Mouse (Mus musculus) skeletal muscle tissue, postnatal 0 days (tissue): ENCODE data around the gene Dnph1. TPM values are rescaled to one million over a fixed set of nuclear protein-coding genes. Genes with fewer than 3 reads are reported as not detected.

Source experiments
- polyA plus RNA-seq: library from polyadenylated mRNA; unstranded; fragments of >200 nt; fragmentation: Nextera tagmentation; extraction: Ambion mirVana; gene quantifications from 2 replicates; pipeline ENCODE4 v1.2.1, GENCODE M21; 2015

Dnph1 gene
- 4.4 and 6.8 TPM in 2 replicates for polyA plus RNA-seq

DNA sequence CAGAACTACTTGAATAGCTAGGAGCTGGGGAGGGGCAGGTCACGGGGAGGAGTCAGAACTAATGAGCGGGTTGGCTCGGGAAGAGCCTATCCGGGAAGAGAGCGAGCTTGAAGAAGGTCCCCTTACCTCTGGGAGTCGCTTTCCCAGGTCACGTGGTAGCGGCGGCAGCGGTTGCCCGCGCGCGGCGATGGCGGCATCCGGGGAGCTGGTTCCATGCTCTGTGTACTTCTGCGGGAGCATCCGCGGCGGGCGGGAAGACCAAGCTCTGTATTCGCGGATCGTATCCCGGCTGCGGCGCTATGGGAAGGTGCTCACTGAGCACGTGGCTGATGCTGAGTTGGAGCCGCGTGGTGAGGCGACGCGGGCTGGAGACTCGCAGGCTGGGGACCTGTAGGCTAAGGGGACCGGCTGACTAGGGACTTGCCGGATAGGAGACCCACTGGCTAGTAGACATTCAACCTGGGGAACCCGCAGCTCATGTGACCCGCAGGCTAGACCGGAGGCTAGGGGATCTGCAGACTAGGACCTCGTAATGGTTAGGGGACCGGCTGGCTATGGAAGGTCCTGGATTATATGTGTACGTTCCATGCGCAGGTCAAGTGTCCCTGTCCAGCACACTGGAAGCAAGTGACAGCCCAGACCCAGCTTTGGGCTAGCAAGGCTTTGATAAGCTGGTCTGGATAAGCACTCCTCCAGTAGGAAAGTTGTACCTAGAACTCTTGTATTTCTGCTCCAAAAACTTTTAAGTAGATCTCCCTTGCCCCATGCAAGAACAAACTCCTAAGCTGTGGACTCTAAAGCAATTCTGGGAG lies at the start of gene Dnph1:
Dnph1 (plus strand) TSS at position 89 of the 812 bp plus-strand sequence.

DNA sequence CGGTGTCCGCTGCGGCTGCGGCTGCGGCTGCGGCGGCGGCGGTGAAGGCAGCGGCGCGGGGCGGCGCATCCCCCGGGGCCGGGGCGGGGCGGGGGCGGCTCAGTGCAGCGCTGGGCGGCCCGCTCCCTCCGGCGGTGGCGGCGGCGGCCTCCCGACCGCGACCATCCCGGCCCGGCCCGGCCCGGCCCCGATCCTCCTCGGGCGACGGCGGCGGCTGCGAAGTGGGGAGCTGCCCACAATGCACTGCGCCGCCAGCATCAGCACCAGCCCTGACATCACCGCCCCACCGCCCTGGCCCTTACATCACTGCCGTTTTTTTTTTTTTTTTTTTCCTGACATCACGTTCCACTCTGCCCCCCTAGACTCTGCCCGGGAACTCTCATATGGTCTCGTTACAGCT lies 9.1 kb upstream of the Dnph1 start, which contains the start of gene Ttbk1:
Ttbk1 (minus strand) TSS at position 245 of the 400 bp plus-strand sequence.

DNA sequence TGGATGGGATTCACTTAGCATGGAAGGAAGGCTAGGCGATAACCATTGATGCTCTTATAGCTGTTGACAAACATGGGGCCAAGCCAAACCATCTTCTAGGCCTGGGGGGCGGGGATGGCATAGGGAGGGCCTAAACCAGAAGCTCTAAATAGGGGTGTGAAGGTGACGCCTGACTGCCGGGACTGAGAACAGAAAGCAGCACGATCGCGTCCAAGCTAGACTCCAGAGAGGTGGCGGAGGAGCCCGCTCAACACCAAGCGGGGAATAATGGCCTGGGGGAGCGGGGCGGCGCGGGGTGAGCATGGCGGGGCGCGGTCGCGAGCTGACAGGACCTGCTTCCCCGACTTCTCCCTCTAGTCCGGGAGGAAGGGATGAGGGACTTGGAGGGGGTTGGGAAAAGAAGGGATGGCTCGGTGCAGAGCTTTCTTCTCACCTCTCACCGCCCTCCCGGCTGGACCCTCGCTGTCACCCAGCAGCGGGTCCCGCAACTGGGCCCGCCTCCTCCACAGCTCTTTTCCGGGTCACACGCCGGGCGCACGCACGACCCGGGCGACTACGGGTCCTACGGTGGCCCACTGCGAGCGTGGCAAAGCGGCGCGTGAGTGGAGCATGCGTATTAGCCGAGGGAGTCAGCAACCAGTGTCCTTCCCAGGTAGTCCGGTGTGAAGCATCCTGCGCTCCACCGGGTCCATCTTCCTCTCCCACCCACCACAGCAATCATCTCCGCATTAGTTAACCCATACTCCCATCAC lies 49.5 kb downstream of the Dnph1 start, which contains the start of gene Cul9:
Cul9 (minus strand) TSS at position 576 of the 752 bp plus-strand sequence.

Other genes with a start within 250 kb of the Dnph1 start
- gene Polr1c, start 248.7 kb upstream of the Dnph1 start, polyA plus RNA-seq = 31.5 and 31.7 TPM in 2 replicates
- 92.1 and 98.5 TPM in 2 replicates for gene Yipf3, start 248.6 kb upstream of the Dnph1 start, polyA plus RNA-seq
- 0.44 and 0.71 TPM in 2 replicates for gene Lrrc73, start 243.2 kb upstream of the Dnph1 start, polyA plus RNA-seq
- gene Tjap1, start 213.7 kb upstream of the Dnph1 start, polyA plus RNA-seq = 40.6 and 41.4 TPM in 2 replicates
- gene Dlk2, start 199.3 kb upstream of the Dnph1 start, polyA plus RNA-seq = 3.2 and 3.7 TPM in 2 replicates
- 2.7 and 2.8 TPM in 2 replicates for gene Abcc10, start 168.4 kb upstream of the Dnph1 start, polyA plus RNA-seq
- 4.8 and 5.7 TPM in 2 replicates for gene Zfp318, start 113.0 kb upstream of the Dnph1 start, polyA plus RNA-seq
- 0.96 and 2.6 TPM in 2 replicates for gene Crip3, start 67.8 kb upstream of the Dnph1 start, polyA plus RNA-seq
- not detected in 2 replicates for gene Slc22a7, start 58.3 kb upstream of the Dnph1 start, polyA plus RNA-seq
- gene Ttbk1, start 9.0 kb upstream of the Dnph1 start, polyA plus RNA-seq = 0.02 and 0.03 TPM in 2 replicates
- gene Cul9, start 49.7 kb downstream of the Dnph1 start, polyA plus RNA-seq = 3.8 and 4.6 TPM in 2 replicates
- gene Srf, start 59.5 kb downstream of the Dnph1 start, polyA plus RNA-seq = 11.5 and 11.8 TPM in 2 replicates
- 27.0 and 29.7 TPM in 2 replicates for gene Ptk7, start 132.8 kb downstream of the Dnph1 start, polyA plus RNA-seq
- 21.3 and 22.1 TPM in 2 replicates for gene Klc4, start 149.3 kb downstream of the Dnph1 start, polyA plus RNA-seq
- gene Mrpl2, start 149.5 kb downstream of the Dnph1 start, polyA plus RNA-seq = 162 and 164 TPM in 2 replicates
- 29.7 and 30.6 TPM in 2 replicates for gene Cul7, start 153.6 kb downstream of the Dnph1 start, polyA plus RNA-seq
- gene Rrp36, start 177.6 kb downstream of the Dnph1 start, polyA plus RNA-seq = 31.2 and 38.9 TPM in 2 replicates
- gene Mea1, start 182.1 kb downstream of the Dnph1 start, polyA plus RNA-seq = 77.9 and 84.1 TPM in 2 replicates
- 276 and 315 TPM in 2 replicates for gene Klhdc3, start 184.2 kb downstream of the Dnph1 start, polyA plus RNA-seq
- gene Ppp2r5d, start 208.4 kb downstream of the Dnph1 start, polyA plus RNA-seq = 40.9 and 43.3 TPM in 2 replicates
- gene Pex6, start 214.8 kb downstream of the Dnph1 start, polyA plus RNA-seq = 12.0 and 16.9 TPM in 2 replicates
- 2.6 and 3.7 TPM in 2 replicates for gene Gnmt, start 232.5 kb downstream of the Dnph1 start, polyA plus RNA-seq